Mouse (Mus musculus) lung, adult 2 months (tissue): Measurements from ENCODE around the gene Tsc1. TPM values are rescaled to one million over a fixed set of nuclear protein-coding genes. Genes with fewer than 3 reads are reported as not detected.

Source experiments
- DNase-seq: peaks from one replicate; pipeline ENCODE4 v3.0.0; 2022
- H3K4me1 ChIP-seq: fragments of 200-500 bp; 2 replicates; pipeline ENCODE4 v1.6.1; 2011; ENCODE audit warnings: low read length; ENCODE audit not compliant: control insufficient read depth, insufficient read depth
- H3K4me3 ChIP-seq: fragments of 200-500 bp; replicated peaks from 2 replicates; pipeline ENCODE3; 2011; ENCODE audit warnings: low read depth, mild to moderate bottlenecking, control low read depth, low read length; ENCODE audit errors: extremely low read depth
- CTCF ChIP-seq: fragments of 200-500 bp; IDR thresholded peaks from 2 replicates; pipeline ENCODE4 v1.5.1; 2011; ENCODE audit warnings: mild to moderate bottlenecking, low read length, control low read depth; ENCODE audit not compliant: insufficient read depth
- POLR2A ChIP-seq: fragments of 200-500 bp; IDR thresholded peaks from 2 replicates; pipeline ENCODE4 v1.6.1; 2011; ENCODE audit warnings: low read depth, mild to moderate bottlenecking, control low read depth, low read length, borderline replicate concordance; ENCODE audit errors: extremely low read depth
- WGBS: fragments of 180-500 bp; shearing (Covaris S2); methylation state at CpG from one replicate; pipeline ENCODE4 v1.1.7; 2018; 5-methylcytosine and 5-hydroxymethylcytosine counted together
- polyA plus RNA-seq: library from polyadenylated mRNA; depleted of rRNA; stranded (reverse); fragments of >200 nt; gene quantifications from 2 replicates; pipeline ENCODE4 v1.2.3, GENCODE M21; 2012; rRNA removed

Tsc1 gene
- polyA plus RNA-seq = 10.2 and 14.7 TPM in 2 replicates

DNA sequence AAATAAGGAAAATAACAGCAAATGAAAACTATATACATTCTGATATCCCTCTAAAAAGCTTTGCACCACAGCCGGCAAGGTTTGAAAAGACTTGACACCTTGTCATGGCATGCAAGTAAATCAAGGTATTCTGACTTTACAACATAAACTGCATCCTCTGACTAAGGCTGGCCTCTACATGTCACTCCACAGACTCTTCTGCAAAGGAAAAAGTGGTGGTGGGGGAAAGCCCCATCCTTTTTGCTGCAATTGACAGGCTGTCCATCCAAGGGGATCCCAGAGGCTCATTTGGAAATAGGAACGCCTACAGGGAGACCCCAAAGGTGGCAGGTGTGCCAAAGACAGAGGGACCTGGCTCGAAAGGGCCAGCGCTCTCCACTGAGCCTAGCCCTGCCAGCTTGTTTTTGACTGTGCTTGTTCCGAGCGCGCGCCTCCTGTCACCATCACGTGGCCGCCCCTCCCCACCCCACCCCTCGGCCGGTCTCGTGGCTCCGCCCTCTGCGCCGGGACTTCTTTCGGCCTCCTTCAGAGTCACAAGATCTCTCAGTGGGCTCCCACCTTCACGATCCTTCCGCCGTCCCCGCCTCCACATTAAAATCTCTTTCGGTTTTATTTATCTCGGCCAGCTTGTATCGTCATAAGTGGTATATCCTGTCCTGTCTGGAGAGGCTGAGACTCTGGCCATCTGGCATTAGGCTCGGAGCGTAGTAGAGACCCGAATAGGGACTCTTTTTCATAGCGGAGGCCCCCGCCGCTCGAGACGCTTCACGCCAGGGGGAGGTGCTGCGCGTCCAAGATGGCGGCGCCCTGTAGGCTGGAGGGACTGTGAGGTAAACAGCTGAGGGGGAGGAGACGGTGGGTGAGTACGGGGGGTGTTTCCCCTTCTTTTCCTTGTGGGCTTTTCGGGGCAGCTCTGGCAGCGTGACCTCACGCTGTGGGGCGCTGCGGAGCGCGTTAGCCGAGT lies at the start of gene Tsc1:
TSS of gene Tsc1 (plus strand) at position 768 of the 964 bp plus-strand sequence.
- DNase-seq = peak; percentile 92
- 2% methylated on average over 46 of the region's 47 CpGs for WGBS
- H3K4me1 ChIP-seq = peaks cover 6% of the 10 kb centered on the region
- no peak for TF ChIP-seq CTCF
- TF ChIP-seq POLR2A = peak; percentile 91
- peak within 1 kb of the TSS; percentile 78 for H3K4me3 ChIP-seq

DNA sequence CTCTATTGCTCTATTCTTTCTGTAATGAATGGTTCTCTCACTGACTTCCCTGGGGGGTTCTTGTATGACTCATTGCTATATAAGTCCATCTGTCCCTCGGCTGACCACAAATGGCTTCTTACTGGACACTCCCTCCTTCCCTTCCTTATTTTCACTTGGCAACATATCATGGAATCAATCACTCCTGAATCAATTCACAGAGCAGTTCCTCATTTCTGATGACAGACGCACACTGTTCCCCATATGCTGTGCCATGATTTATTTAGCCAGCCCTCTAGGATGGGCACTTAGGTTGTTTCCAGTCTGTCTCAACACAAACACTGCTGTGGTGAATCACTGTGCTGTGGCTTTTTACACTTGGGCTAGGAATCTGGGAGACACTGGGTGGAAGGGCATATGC lies 49.5 kb upstream of the Tsc1 start:
- 0 out of 2 replicates have a peak, but pooled peaks cover 2% of the 10 kb centered on the region for H3K4me1 ChIP-seq
- WGBS = 57% methylated on average over 2 of the region's 2 CpGs
- TF ChIP-seq POLR2A (no peak), CTCF (no peak)

GRCm38 (mm10) chr2:28592809-28593208 lies 48.2 kb upstream of the Tsc1 start:
- WGBS = 8% methylated on average over 15 of the region's 15 CpGs
- TF ChIP-seq CTCF (peak; percentile 89), POLR2A (no peak)
- H3K4me3 ChIP-seq = no peak overlapping the region
- H3K4me1 ChIP-seq = 0 out of 2 replicates have a peak, but pooled peaks cover 2% of the 10 kb centered on the region
- peak; percentile 53 for DNase-seq

More for the DNA sequence above, 49.5 kb upstream of the Tsc1 start:
- DNase-seq = no peak
- no peak overlapping the region for H3K4me3 ChIP-seq

GRCm38 (mm10) chr2:28596021-28596420 lies 45.0 kb upstream of the Tsc1 start:
- Histone ChIP-seq H3K4me1 (0 out of 2 replicates have a peak, but pooled peaks cover 2% of the 10 kb centered on the region), H3K4me3 (no peak overlapping the region)
- TF ChIP-seq CTCF (no peak), POLR2A (no peak)
- no peak for DNase-seq
- WGBS = 73% methylated on average over 7 of the region's 7 CpGs

DNA sequence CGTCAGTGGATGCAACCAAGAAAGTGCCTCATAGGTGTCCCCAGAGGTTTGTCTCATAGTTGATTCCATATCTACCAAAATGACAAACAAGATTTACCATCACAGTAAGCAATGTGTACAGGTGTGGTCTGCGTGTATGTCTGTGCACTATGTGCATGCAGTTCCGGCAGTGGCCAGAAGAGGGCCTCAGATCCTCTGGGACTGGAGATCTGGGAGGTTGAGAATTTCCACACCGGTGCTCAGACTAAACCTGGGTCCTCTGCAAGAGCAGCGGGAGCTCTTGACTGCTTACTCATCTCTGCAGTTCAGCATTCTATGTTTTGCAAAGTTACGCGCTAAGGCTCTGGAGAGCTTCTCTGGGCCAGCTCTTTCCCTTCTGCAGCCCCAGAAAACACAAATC lies 44.0 kb upstream of the Tsc1 start:
- H3K4me3 ChIP-seq = no peak overlapping the region
- H3K4me1 ChIP-seq = 0 out of 2 replicates have a peak, but pooled peaks cover 2% of the 10 kb centered on the region
- TF ChIP-seq CTCF = no peak
- TF ChIP-seq POLR2A = no peak
- no peak for DNase-seq
- 91% methylated on average over 7 of the region's 7 CpGs for WGBS

DNA sequence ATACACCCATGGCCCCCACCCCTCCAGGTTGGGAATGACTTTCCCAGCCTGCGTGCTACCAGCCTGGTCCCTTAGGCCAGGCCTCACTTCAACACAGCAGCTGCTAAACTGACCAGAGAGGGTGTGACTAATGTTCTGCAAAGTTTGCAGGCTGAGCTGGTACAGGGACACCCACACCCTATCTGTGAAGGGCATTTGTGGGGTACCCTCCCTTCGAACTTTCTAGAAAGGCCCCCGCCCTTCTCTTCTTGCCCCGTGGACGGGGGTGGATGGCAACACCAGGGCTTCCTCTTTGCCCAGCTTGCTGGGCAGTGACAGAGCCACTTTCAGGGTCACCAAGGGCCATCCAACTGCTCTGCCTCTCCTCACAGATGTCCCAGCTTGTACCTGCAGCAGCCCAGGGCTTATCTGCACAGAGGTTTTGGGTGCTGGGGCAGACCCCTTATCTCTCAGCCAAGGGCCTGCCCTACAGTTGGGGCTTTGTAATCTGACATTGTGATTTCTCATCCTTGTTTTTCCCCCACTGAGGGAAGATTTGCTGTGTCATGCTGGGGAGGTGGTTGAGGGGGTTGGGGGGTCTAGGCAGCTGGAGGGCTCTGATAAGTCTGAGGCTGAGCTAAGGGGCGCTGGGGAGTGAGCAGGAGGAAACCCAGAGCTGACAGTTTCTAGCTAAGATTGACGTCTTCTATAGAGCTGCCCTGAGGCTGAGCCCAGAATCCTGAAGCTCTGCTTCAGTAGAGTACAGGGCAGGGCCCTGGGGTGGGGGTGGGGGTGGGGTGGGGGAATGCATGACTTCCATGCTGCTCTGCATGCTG lies 43.1 kb upstream of the Tsc1 start:
- DNase-seq = no peak
- no peak overlapping the region for H3K4me3 ChIP-seq
- no peak for TF ChIP-seq POLR2A
- TF ChIP-seq CTCF = no peak
- 0 out of 2 replicates have a peak, but pooled peaks cover 2% of the 10 kb centered on the region for H3K4me1 ChIP-seq
- WGBS = 69% methylated on average over 7 of the region's 7 CpGs

DNA sequence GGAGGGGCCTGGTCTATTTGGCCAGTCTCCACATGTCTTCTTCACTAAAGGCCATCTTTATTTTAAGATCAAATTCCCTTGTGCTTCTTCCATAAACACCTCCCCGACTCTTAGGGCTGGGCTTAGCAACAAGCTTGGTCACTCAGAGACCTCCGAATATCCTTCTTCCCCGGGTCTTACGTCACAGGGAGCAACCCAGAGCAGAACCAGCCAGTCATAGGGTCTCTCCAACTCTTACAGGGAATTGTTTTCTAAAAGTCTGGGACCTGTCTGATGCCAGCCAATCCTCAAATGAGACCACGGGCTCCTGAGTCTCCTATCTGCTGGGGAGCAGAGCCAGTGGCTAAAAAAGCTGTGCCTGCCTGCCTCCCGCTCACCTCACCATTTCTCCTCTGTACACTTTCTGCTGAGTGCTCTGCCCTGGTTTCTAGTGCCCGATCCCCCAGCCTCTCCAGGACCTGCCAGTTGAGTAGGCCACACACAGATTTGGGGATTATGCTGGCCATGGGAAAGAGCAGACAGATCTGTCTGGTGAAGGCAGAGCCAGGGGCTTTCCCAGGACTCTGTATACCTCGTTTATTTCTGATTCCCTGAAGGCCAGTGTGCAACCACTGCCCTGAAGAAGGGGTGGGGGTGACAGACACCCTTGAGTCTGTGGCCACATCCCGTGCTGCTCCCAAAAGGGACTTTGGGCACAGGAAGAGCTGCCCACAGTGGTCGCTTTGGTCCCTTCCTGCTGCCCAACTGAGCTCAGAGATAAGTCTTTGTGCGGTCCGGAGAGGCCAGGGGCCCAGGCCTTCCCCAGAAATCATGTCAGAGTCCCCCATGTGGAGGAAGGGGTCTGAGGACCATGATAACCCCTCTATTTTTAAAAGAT lies 42.1 kb upstream of the Tsc1 start:
- TF ChIP-seq POLR2A = no peak
- TF ChIP-seq CTCF = no peak
- DNase-seq = no peak
- 50% methylated on average over 12 of the region's 12 CpGs for WGBS
- H3K4me3 ChIP-seq = no peak overlapping the region
- H3K4me1 ChIP-seq = no peaks in the 10 kb centered on the region

GRCm38 (mm10) chr2:28599569-28599900 lies 41.5 kb upstream of the Tsc1 start:
- no peak for DNase-seq
- no peak overlapping the region for H3K4me3 ChIP-seq
- TF ChIP-seq CTCF = no peak
- no peak for TF ChIP-seq POLR2A
- H3K4me1 ChIP-seq = no peaks in the 10 kb centered on the region
- 53% methylated on average over 6 of the region's 6 CpGs for WGBS
